Mouse (Mus musculus) heart, postnatal 10 days (tissue): ENCODE data around the gene Mrpl24. TPM values are rescaled to one million over a fixed set of nuclear protein-coding genes. Genes with fewer than 3 reads are reported as not detected.
"Not testable (repeated sequence)": the region's sequence is repeated elsewhere in the genome, so short reads cannot be mapped to it uniquely, and the experiment has no call there.

Source experiments
- DNase-seq, 2 experiments: peaks; one replicate each; pipeline ENCODE4 v3.0.0; 2021
- intact Hi-C: fragments of 180-260 bp; cut with DNase I; formaldehyde crosslinking; loops from one replicate; pipeline ENCODE4 v1.15.1; 2025
- total RNA-seq, 2 experiments: library from RNA; stranded (reverse); gene quantifications; 2 replicates each; pipeline ENCODE4 v1.2.3; 2021

Gene Mrpl24
- 10 to 100 TPM; 60.5 to 75.5 TPM for total RNA-seq

- DNase-seq: peak; percentile 88
- intact Hi-C loops: no loop called here
These were observed at the start of gene Mrpl24 for GRCm38 (mm10) chr3:87919336-87920108. Gene Mrpl24 (plus strand): TSS chr3:87919506.

GRCm38 (mm10) chr3:87877730-87878129 lies 41.6 kb upstream of the Mrpl24 start:
- intact Hi-C loops: no loop called here
- DNase-seq: no peak

GRCm38 (mm10) chr3:87884291-87884690 lies 35.0 kb upstream of the Mrpl24 start:
- intact Hi-C loops: no loop called here
- DNase-seq: no peak

GRCm38 (mm10) chr3:87884708-87885251 lies 34.5 kb upstream of the Mrpl24 start:
- intact Hi-C loops: no loop called here
- DNase-seq: peak; percentile 44 to 62

- intact Hi-C loops: loop anchor here (2.0 kb wide), 1 partner anchor 19 kb away; no protein-coding TSS in a partner anchor
- peak; percentile 95 to 96 for DNase-seq
These were observed 33.9 kb upstream of the Mrpl24 start, which contains the start of gene Prcc for GRCm38 (mm10) chr3:87885281-87886003. Gene Prcc (minus strand): TSS chr3:87885608.

- intact Hi-C loops: loop anchor here (2.0 kb wide), 1 partner anchor 19 kb away; no protein-coding TSS in a partner anchor
- no peak for DNase-seq
These were observed 33.3 kb upstream of the Mrpl24 start for GRCm38 (mm10) chr3:87886004-87886365.

GRCm38 (mm10) chr3:87886416-87886815 lies 32.9 kb upstream of the Mrpl24 start:
- intact Hi-C loops: loop anchor here (2.0 kb wide), 1 partner anchor 18 kb away; no protein-coding TSS in a partner anchor
- DNase-seq: no peak

- intact Hi-C loops: loop anchor here (2.0 kb wide), 1 partner anchor 17 kb away; no protein-coding TSS in a partner anchor
- not testable (repeated sequence) for DNase-seq
These were observed 31.9 kb upstream of the Mrpl24 start for GRCm38 (mm10) chr3:87887400-87887799.

GRCm38 (mm10) chr3:87891481-87891880 lies 27.8 kb upstream of the Mrpl24 start:
- intact Hi-C loops: no loop called here
- DNase-seq: no peak

- no peak for DNase-seq
- intact Hi-C loops: no loop called here
These were observed 25.9 kb upstream of the Mrpl24 start for GRCm38 (mm10) chr3:87893367-87893905.

GRCm38 (mm10) chr3:87899266-87899665 lies 20.0 kb upstream of the Mrpl24 start:
- intact Hi-C loops: no loop called here
- DNase-seq: no peak

GRCm38 (mm10) chr3:87899776-87900175 lies 19.5 kb upstream of the Mrpl24 start:
- no peak for DNase-seq

GRCm38 (mm10) chr3:87901036-87901624 lies 18.2 kb upstream of the Mrpl24 start:
- intact Hi-C loops: no loop called here
- no peak for DNase-seq

More at GRCm38 (mm10) chr3:87899776-87900175, 19.5 kb upstream of the Mrpl24 start:
- intact Hi-C loops: no loop called here

- DNase-seq, intact Hi-C loops: not testable (repeated sequence)
These were observed 17.3 kb upstream of the Mrpl24 start for GRCm38 (mm10) chr3:87901959-87902358.

GRCm38 (mm10) chr3:87903821-87904220 lies 15.5 kb upstream of the Mrpl24 start:
- intact Hi-C loops: loop anchor here (2.0 kb wide), 1 partner anchor 17 kb away; no protein-coding TSS in a partner anchor
- DNase-seq: no peak

GRCm38 (mm10) chr3:87905880-87906485 lies 13.3 kb upstream of the Mrpl24 start, which contains the start of gene Hdgf:
Gene Hdgf (plus strand): TSS chr3:87906321.
- intact Hi-C loops: loop anchor here (2.0 kb wide), 1 partner anchor 19 kb away; no protein-coding TSS in a partner anchor
- DNase-seq: peak; percentile 95 to 96

- DNase-seq: peak; percentile 70 to 74
- intact Hi-C loops: no loop called here
These were observed 12.7 kb upstream of the Mrpl24 start for GRCm38 (mm10) chr3:87906601-87906980.

GRCm38 (mm10) chr3:87906981-87907857 lies 12.1 kb upstream of the Mrpl24 start:
- intact Hi-C loops: no loop called here
- DNase-seq: peak; percentile 45 to 57

- intact Hi-C loops: no loop called here
- peak in 1 of 2 experiments; percentile 7 for DNase-seq
These were observed 11.4 kb upstream of the Mrpl24 start for GRCm38 (mm10) chr3:87907906-87908305.
